Mouse (Mus musculus): ENCODE measurements around the gene U2af1l4.
A peak's percentile ranks its signal among the peaks of the same experiment; 100 is the strongest.

U2af1l4 gene

GRCm38 (mm10) chr7:30553021-30553589, 10.0 kb upstream of the U2af1l4 start:
- DNase-seq = peak; percentile 74 to 78

- DNase-seq = peak in 1 of 2 experiments; percentile 45
Measured at GRCm38 (mm10) chr7:30553810-30554584, 9.1 kb upstream of the U2af1l4 start.

- peak in 1 of 2 experiments; percentile 45 for DNase-seq
Measured at GRCm38 (mm10) chr7:30556894-30557536, 6.1 kb upstream of the U2af1l4 start.

GRCm38 (mm10) chr7:30557901-30558514, 5.1 kb upstream of the U2af1l4 start:
- no peak for DNase-seq

- DNase-seq = no peak
Measured at GRCm38 (mm10) chr7:30558656-30559442, 4.3 kb upstream of the U2af1l4 start.

GRCm38 (mm10) chr7:30559443-30559954, 3.6 kb upstream of the U2af1l4 start, which contains the start of gene Lin37:
TSS of gene Lin37 (minus strand) at chr7:30559838.
- peak; percentile 98 to 99 for DNase-seq

- no peak for DNase-seq
Measured at GRCm38 (mm10) chr7:30560296-30560695, 2.8 kb upstream of the U2af1l4 start.

GRCm38 (mm10) chr7:30562526-30563116, 480 bp upstream of the U2af1l4 start:
- no peak for DNase-seq

- no peak for DNase-seq
Measured at GRCm38 (mm10) chr7:30563906-30564280, 792 bp downstream of the U2af1l4 start.

GRCm38 (mm10) chr7:30564970-30565571, 2.0 kb downstream of the U2af1l4 start, which contains the start of gene Igflr1:
TSS of gene Igflr1 (plus strand) at chr7:30565427.
- no peak for DNase-seq

- DNase-seq = no peak
Measured at GRCm38 (mm10) chr7:30566033-30566432, 2.9 kb downstream of the U2af1l4 start.

- DNase-seq = no peak
Measured at GRCm38 (mm10) chr7:30567555-30567954, 4.5 kb downstream of the U2af1l4 start.

- no peak for DNase-seq
Measured at GRCm38 (mm10) chr7:30572389-30572788, 9.3 kb downstream of the U2af1l4 start.

- DNase-seq = peak; percentile 87 to 91
Measured at GRCm38 (mm10) chr7:30572969-30573368, 9.9 kb downstream of the U2af1l4 start.

GRCm38 (mm10) chr7:30579950-30580349, 16.8 kb downstream of the U2af1l4 start:
- DNase-seq = no peak

- no peak for DNase-seq
Measured at GRCm38 (mm10) chr7:30581547-30581946, 18.4 kb downstream of the U2af1l4 start.

GRCm38 (mm10) chr7:30584339-30584738, 21.2 kb downstream of the U2af1l4 start:
- no peak for DNase-seq

- DNase-seq = no peak
Measured at GRCm38 (mm10) chr7:30585170-30585569, 22.1 kb downstream of the U2af1l4 start.

GRCm38 (mm10) chr7:30586455-30587020, 23.4 kb downstream of the U2af1l4 start:
- no peak for DNase-seq

- peak in 1 of 2 experiments; percentile 81 for DNase-seq
Measured at GRCm38 (mm10) chr7:30587842-30588667, 25.0 kb downstream of the U2af1l4 start.

Measured in cerebellum, postnatal 25 days (tissue).